Mouse (Mus musculus) limb, embryonic 13.5 days (tissue): Measurements from ENCODE around the gene Gm28729. TPM values are rescaled to one million over a fixed set of nuclear protein-coding genes. Genes with fewer than 3 reads are reported as not detected.
"Not testable (repeated sequence)": the region's sequence is repeated elsewhere in the genome, so short reads cannot be mapped to it uniquely, and the experiment has no call there.

ENCODE experiments used
- ATAC-seq: fragments of 200-750 bp; cut with Nextera tagmentation; 2 replicates; pipeline ENCODE4 v1.8.0; 2017; ENCODE audit warnings: low read depth, moderate number of reproducible peaks, moderate TSS enrichment; ENCODE audit not compliant: low FRiP score
- H3K27ac ChIP-seq: fragments of 300-500 bp; sonication (generic); 2 replicates; pipeline ENCODE4 v1.5.1; 2015; ENCODE audit warnings: inconsistent platforms, mild to moderate bottlenecking, moderate library complexity
- H3K27me3 ChIP-seq: fragments of 300-500 bp; sonication (generic); 2 replicates; pipeline ENCODE4 v1.6.1; 2015; ENCODE audit warnings: mild to moderate bottlenecking, inconsistent platforms
- H3K36me3 ChIP-seq: fragments of 300-500 bp; sonication (generic); 2 replicates; pipeline ENCODE4 v1.6.1; 2015; ENCODE audit warnings: inconsistent platforms, mild to moderate bottlenecking, moderate library complexity
- H3K4me1 ChIP-seq: fragments of 300-500 bp; sonication (generic); 2 replicates; pipeline ENCODE4 v1.6.1; 2015; ENCODE audit warnings: inconsistent platforms
- H3K4me2 ChIP-seq: fragments of 300-500 bp; sonication (generic); replicated peaks from 2 replicates; pipeline ENCODE4 v1.6.1; 2015; ENCODE audit warnings: inconsistent platforms, mild to moderate bottlenecking, moderate library complexity
- H3K4me3 ChIP-seq: fragments of 300-500 bp; sonication (generic); 2 replicates; pipeline ENCODE4 v1.5.1; 2015; ENCODE audit warnings: moderate library complexity, mild to moderate bottlenecking, inconsistent platforms
- H3K9ac ChIP-seq: fragments of 300-500 bp; sonication (generic); 2 replicates; pipeline ENCODE4 v1.6.1; 2015; ENCODE audit warnings: mild to moderate bottlenecking, inconsistent platforms
- H3K9me3 ChIP-seq: fragments of 300-500 bp; sonication (generic); 2 replicates; pipeline ENCODE4 v1.6.1; 2016; ENCODE audit warnings: inconsistent platforms
- WGBS: fragments of 180-500 bp; shearing (Covaris S2); methylation state at CpG from one replicate; pipeline ENCODE4 v1.1.7; 2015; 5-methylcytosine and 5-hydroxymethylcytosine counted together
- polyA plus RNA-seq: library from polyadenylated mRNA; unstranded; fragments of >200 nt; fragmentation: Nextera tagmentation; extraction: Ambion mirVana; gene quantifications from 2 replicates; pipeline ENCODE4 v1.2.1, GENCODE M21; 2015

Gene Gm28729
- polyA plus RNA-seq, 1 experiment from 2014 or later: 0.14 TPM

DNA sequence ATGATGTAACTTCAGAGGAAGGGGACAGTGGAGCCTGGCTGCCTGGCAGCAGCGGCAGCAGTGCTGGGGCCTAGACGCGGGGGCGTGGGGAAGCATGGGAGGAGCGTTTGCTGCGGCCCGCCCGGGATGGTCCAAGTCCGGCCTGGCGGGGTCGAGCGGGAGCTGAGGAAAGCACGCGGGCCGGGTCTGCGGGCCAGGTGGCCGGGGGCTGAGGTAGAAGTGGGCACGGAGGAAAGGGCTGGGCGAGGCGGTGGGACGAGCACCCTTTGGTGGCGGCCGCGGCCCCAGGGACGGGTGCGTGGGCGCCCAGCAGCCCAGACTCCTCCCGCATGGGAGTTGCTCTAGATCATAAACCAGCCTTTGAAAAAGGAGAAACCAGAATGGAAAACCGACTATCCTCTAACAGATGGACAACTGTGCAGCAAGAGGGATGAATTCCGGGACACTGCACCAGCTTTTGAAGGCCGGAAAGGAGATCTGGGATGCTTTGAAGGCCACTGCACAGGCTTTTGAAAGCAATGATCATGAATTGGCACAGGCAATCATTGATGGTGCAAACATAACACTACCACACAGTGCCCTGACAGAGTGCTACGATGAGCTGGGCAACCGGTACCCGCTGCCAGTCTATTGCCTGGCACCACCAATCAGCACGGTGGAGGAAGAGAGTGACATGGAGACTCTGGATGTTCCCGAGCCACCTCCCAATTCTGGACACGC is 12.0 kb upstream of the Gm28729 start:
- H3K27ac ChIP-seq: peak overlapping the region; percentile 72; the same call in 1 of the 2 replicates

GRCm38 (mm10) chr9:96536093-96536492 is 11.0 kb upstream of the Gm28729 start:
- not testable (repeated sequence) for H3K36me3 ChIP-seq, H3K9me3 ChIP-seq, H3K4me3 ChIP-seq, H3K27ac ChIP-seq, H3K9ac ChIP-seq, ATAC-seq, H3K4me2 ChIP-seq, H3K27me3 ChIP-seq
- peaks cover 26% of the 10 kb centered on the region for H3K4me1 ChIP-seq
- WGBS: 91% methylated on average over 4 of the region's 4 CpGs

More for the DNA sequence above, 12.0 kb upstream of the Gm28729 start:
- Histone ChIP-seq H3K9me3 (no peaks in the 10 kb centered on the region), H3K27me3 (no peaks in the 10 kb centered on the region), H3K36me3 (peaks cover 7% of the 10 kb centered on the region), H3K4me2 (peak overlapping the region; percentile 76), H3K9ac (peak overlapping the region; percentile 77), H3K4me1 (peaks cover 20% of the 10 kb centered on the region), H3K4me3 (peak overlapping the region; percentile 50)
- peak; percentile 86 for ATAC-seq
- WGBS: 20% methylated on average over 37 of the region's 37 CpGs

GRCm38 (mm10) chr9:96535431-96535830 is 10.4 kb upstream of the Gm28729 start:
- Histone ChIP-seq H3K4me3 (no peak overlapping the region), H3K9me3 (no peaks in the 10 kb centered on the region), H3K4me2 (no peak overlapping the region), H3K9ac (no peak overlapping the region), H3K27ac (no peak overlapping the region), H3K4me1 (peaks cover 33% of the 10 kb centered on the region), H3K27me3 (no peaks in the 10 kb centered on the region), H3K36me3 (no peaks in the 10 kb centered on the region)
- no peak for ATAC-seq
- WGBS: 89% methylated on average over 6 of the region's 6 CpGs

DNA sequence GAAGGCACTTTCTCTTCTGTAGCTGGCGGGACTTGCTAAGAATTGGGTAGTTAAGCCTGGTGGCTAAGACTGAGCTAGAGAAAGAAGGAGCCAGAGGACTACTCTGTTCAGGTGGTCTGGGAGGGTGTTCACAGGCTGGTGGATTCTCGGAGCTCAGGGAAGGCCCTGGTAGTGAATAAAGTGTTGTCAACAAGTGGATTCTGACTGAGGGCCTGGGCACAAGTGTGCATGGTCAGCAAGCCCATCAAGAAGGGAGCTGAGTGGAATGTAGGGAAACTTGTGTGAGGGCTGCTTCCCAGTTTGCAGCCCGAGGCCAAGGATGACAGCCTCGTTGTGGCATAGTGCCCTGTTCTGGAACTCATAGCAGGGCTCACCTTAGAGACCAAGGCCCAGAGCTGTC is 9.2 kb upstream of the Gm28729 start:
- Histone ChIP-seq H3K9me3 (no peaks in the 10 kb centered on the region), H3K4me2 (no peak overlapping the region), H3K27me3 (no peaks in the 10 kb centered on the region), H3K4me1 (peaks cover 40% of the 10 kb centered on the region), H3K36me3 (no peaks in the 10 kb centered on the region), H3K27ac (no peak overlapping the region), H3K4me3 (no peak overlapping the region), H3K9ac (no peak overlapping the region)
- no peak for ATAC-seq
- WGBS: 81% methylated on average over 4 of the region's 4 CpGs

- no peak overlapping the region for H3K4me2 ChIP-seq
- H3K36me3 ChIP-seq: no peaks in the 10 kb centered on the region
- ATAC-seq: no peak
- no peak overlapping the region for H3K9ac ChIP-seq
- H3K4me1 ChIP-seq: peaks cover 38% of the 10 kb centered on the region
- WGBS: 79% methylated on average over 6 of the region's 6 CpGs
- no peak overlapping the region; the same call in 1 of the 2 replicates for H3K27ac ChIP-seq
- no peaks in the 10 kb centered on the region for H3K27me3 ChIP-seq
- H3K4me3 ChIP-seq: no peak overlapping the region
- H3K9me3 ChIP-seq: no peaks in the 10 kb centered on the region
Observed at GRCm38 (mm10) chr9:96533476-96533875, 8.4 kb upstream of the Gm28729 start.

GRCm38 (mm10) chr9:96532531-96532930 is 7.5 kb upstream of the Gm28729 start:
- Histone ChIP-seq H3K36me3 (no peaks in the 10 kb centered on the region), H3K4me1 (peaks cover 36% of the 10 kb centered on the region), H3K9me3 (no peaks in the 10 kb centered on the region), H3K9ac (no peak overlapping the region), H3K4me2 (no peak overlapping the region), H3K4me3 (no peak overlapping the region), H3K27me3 (no peaks in the 10 kb centered on the region), H3K27ac (no peak overlapping the region)
- WGBS: 49% methylated on average over 4 of the region's 4 CpGs
- no peak for ATAC-seq

DNA sequence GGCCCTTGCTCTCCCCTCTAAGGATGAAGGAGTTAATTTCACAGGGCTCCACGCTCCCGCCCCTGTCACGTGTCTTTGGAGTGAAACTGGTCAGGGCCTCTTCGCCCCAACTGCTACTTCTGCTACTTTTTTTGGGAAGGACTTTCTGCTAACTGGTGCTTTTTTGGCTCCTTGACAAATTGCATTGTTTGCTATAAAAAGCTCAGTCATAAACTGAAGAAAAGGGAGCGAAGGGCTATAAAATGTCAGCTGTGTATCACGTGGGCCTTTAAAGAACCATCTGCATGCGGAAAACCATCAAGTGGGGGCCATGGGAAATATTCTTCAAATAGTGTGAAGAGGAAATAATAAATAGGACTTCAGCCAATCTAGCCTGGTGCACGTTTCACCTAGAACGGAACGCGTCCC is 5.6 kb upstream of the Gm28729 start:
- Histone ChIP-seq H3K4me1 (peaks cover 25% of the 10 kb centered on the region), H3K27ac (0 out of 2 replicates have a peak overlapping the region, but pooled peaks have one; percentile 39), H3K27me3 (no peaks in the 10 kb centered on the region), H3K36me3 (no peaks in the 10 kb centered on the region), H3K4me2 (peak overlapping the region; percentile 53), H3K9ac (0 out of 2 replicates have a peak overlapping the region, but pooled peaks have one; percentile 8), H3K4me3 (peak overlapping the region; percentile 29), H3K9me3 (no peaks in the 10 kb centered on the region)
- 16% methylated on average over 11 of the region's 11 CpGs for WGBS
- peak; percentile 78 for ATAC-seq

GRCm38 (mm10) chr9:96529961-96530673 is 5.1 kb upstream of the Gm28729 start:
- peak overlapping the region; percentile 53 for H3K4me2 ChIP-seq
- WGBS: 42% methylated on average over 10 of the region's 10 CpGs

GRCm38 (mm10) chr9:96526011-96526410 is 947 bp upstream of the Gm28729 start:
- Histone ChIP-seq H3K4me1 (peaks cover 21% of the 10 kb centered on the region), H3K4me2 (no peak overlapping the region), H3K9ac (no peak overlapping the region), H3K9me3 (no peaks in the 10 kb centered on the region), H3K4me3 (no peak overlapping the region), H3K27me3 (no peaks in the 10 kb centered on the region), H3K27ac (no peak overlapping the region), H3K36me3 (no peaks in the 10 kb centered on the region)
- ATAC-seq: no peak
- 82% methylated on average over 4 of the region's 4 CpGs for WGBS

More at GRCm38 (mm10) chr9:96529961-96530673, 5.1 kb upstream of the Gm28729 start:
- no peak for ATAC-seq
- Histone ChIP-seq H3K27ac (peak overlapping the region; percentile 39; the same call in 1 of the 2 replicates), H3K4me1 (peaks cover 29% of the 10 kb centered on the region), H3K4me3 (peak overlapping the region; percentile 29), H3K9me3 (no peaks in the 10 kb centered on the region), H3K9ac (no peak overlapping the region), H3K27me3 (no peaks in the 10 kb centered on the region), H3K36me3 (no peaks in the 10 kb centered on the region)

DNA sequence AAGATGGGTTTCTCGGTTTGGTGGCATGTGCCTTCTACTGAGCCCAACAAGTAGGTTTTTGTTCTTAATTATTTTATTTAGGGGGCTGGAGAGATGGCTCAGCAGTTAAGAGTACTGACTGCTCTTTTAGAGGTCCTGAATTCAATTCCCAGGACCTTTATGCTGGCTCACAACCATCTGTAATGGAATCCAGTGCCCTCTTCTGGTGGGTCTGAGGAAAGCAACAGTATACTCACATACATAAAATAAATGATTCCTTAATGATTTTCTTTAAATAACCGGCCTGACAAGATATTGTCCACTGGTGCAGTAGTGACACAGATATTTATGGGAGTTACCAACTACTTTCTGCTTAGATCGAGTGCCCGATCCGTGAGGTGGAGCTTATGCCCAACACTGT is 1.9 kb downstream of the Gm28729 start:
- no peak overlapping the region for H3K4me2 ChIP-seq
- no peak overlapping the region for H3K4me3 ChIP-seq
- no peak overlapping the region for H3K9ac ChIP-seq
- H3K27me3 ChIP-seq: no peaks in the 10 kb centered on the region
- ATAC-seq: no peak
- H3K4me1 ChIP-seq: peaks cover 8% of the 10 kb centered on the region
- WGBS: 76% methylated on average over 5 of the region's 5 CpGs
- no peaks in the 10 kb centered on the region for H3K9me3 ChIP-seq
- H3K27ac ChIP-seq: no peak overlapping the region
- H3K36me3 ChIP-seq: no peaks in the 10 kb centered on the region

DNA sequence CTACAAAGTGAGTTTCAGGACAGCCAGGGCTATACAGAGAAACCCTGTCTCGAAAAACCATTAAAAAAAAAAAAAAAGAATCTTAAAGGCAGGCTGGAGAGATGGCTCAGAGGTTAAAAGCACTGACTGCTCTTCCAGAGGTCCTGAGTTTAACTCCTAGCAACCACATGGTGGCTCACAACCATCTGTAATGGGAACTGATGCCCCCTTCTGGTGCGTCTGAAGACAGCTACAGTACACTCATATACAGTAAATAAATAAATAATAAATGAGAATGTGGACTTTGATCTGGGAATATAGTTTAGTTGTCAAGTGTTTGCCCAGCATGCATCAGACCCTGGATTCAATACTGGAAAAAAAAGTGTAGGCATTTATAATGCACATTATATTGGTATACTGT is 3.5 kb downstream of the Gm28729 start:
- H3K9me3 ChIP-seq, H3K9ac ChIP-seq, ATAC-seq, H3K4me3 ChIP-seq, H3K4me2 ChIP-seq, H3K4me1 ChIP-seq, H3K27me3 ChIP-seq, H3K36me3 ChIP-seq, H3K27ac ChIP-seq: not testable (repeated sequence)
- WGBS: 83% methylated on average over 2 of the region's 2 CpGs

DNA sequence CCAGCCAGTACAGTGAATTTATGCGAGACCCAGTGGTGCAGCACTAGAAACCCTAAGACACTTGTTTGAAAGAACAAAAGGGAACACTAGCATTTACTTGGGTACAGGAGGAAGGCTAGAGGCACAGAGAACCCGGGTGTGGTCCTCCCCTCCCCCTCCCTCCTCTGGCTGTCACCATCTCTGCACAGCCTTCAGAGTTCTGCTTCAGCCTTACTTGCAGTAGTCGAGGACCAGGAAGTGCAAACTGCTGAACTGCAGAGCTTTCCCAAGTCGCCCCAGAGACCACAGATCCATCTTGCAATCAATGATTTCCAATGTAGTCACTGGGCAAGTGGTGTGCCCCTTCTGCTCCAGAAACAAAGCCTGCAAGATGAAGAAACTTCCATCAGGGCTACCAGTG is 7.6 kb downstream of the Gm28729 start:
- H3K9me3 ChIP-seq: no peaks in the 10 kb centered on the region
- no peaks in the 10 kb centered on the region for H3K4me1 ChIP-seq
- H3K4me3 ChIP-seq: no peak overlapping the region
- H3K27me3 ChIP-seq: no peaks in the 10 kb centered on the region
- WGBS: 34% methylated on average over 4 of the region's 4 CpGs
- no peak for ATAC-seq
- H3K36me3 ChIP-seq: no peaks in the 10 kb centered on the region
- no peak overlapping the region for H3K27ac ChIP-seq
- no peak overlapping the region for H3K9ac ChIP-seq
- H3K4me2 ChIP-seq: no peak overlapping the region
